Mouse (Mus musculus) midbrain, embryonic 16.5 days (tissue): Measurements from ENCODE around the gene Adipoq. TPM values are rescaled to one million over a fixed set of nuclear protein-coding genes. Genes with fewer than 3 reads are reported as not detected.

Experiments used
- ATAC-seq: fragments of 200-750 bp; cut with Nextera tagmentation; 2 replicates; pipeline ENCODE4 v1.8.0; 2017; ENCODE audit warnings: moderate TSS enrichment
- H3K27ac ChIP-seq: fragments of 300-500 bp; sonication (generic); 2 replicates; pipeline ENCODE4 v1.5.1; 2014; ENCODE audit warnings: mild to moderate bottlenecking, low read length, mixed read lengths
- H3K27me3 ChIP-seq: fragments of 300-500 bp; sonication (generic); 2 replicates; pipeline ENCODE4 v1.6.1; 2014; ENCODE audit warnings: low read depth, low read length, mixed read lengths; ENCODE audit not compliant: control insufficient read depth, insufficient read depth
- H3K36me3 ChIP-seq: fragments of 300-500 bp; sonication (generic); 2 replicates; pipeline ENCODE4 v1.6.1; 2014; ENCODE audit warnings: mild to moderate bottlenecking, low read length, moderate library complexity, mixed read lengths; ENCODE audit not compliant: control insufficient read depth, insufficient read depth
- H3K4me1 ChIP-seq: fragments of 300-500 bp; sonication (generic); 2 replicates; pipeline ENCODE4 v1.6.1; 2014; ENCODE audit warnings: mild to moderate bottlenecking, low read length, mixed read lengths; ENCODE audit not compliant: control insufficient read depth, insufficient read depth
- H3K4me2 ChIP-seq: fragments of 300-500 bp; sonication (generic); 2 replicates; pipeline ENCODE4 v1.6.1; 2014; ENCODE audit warnings: mild to moderate bottlenecking, low read length, mixed read lengths
- H3K4me3 ChIP-seq: fragments of 300-500 bp; sonication (generic); 2 replicates; pipeline ENCODE4 v1.5.1; 2014; ENCODE audit warnings: low read depth, mild to moderate bottlenecking, low read length, moderate library complexity, mixed read lengths
- H3K9ac ChIP-seq: fragments of 300-500 bp; sonication (generic); 2 replicates; pipeline ENCODE4 v1.6.1; 2014; ENCODE audit warnings: low read depth, low read length, mixed read lengths
- H3K9me3 ChIP-seq: fragments of 300-500 bp; sonication (generic); replicated peaks from 2 replicates; pipeline ENCODE4 v1.6.1; 2014; ENCODE audit warnings: mild to moderate bottlenecking, low read length, mixed read lengths; ENCODE audit not compliant: control insufficient read depth, poor library complexity, severe bottlenecking
- WGBS: fragments of 180-500 bp; shearing (Covaris S2); extraction: QIAGEN DNeasy Blood & Tissue Kit; methylation state at CpG from one replicate; pipeline ENCODE4 v1.1.7; 2014; 5-methylcytosine and 5-hydroxymethylcytosine counted together
- polyA plus RNA-seq: library from polyadenylated mRNA; unstranded; fragments of >200 nt; fragmentation: Nextera tagmentation; extraction: Ambion mirVana; gene quantifications from 2 replicates; pipeline ENCODE4 v1.2.1, GENCODE M21; 2015

Adipoq gene
- polyA plus RNA-seq, 1 experiment from 2014 or later, result not detected

DNA sequence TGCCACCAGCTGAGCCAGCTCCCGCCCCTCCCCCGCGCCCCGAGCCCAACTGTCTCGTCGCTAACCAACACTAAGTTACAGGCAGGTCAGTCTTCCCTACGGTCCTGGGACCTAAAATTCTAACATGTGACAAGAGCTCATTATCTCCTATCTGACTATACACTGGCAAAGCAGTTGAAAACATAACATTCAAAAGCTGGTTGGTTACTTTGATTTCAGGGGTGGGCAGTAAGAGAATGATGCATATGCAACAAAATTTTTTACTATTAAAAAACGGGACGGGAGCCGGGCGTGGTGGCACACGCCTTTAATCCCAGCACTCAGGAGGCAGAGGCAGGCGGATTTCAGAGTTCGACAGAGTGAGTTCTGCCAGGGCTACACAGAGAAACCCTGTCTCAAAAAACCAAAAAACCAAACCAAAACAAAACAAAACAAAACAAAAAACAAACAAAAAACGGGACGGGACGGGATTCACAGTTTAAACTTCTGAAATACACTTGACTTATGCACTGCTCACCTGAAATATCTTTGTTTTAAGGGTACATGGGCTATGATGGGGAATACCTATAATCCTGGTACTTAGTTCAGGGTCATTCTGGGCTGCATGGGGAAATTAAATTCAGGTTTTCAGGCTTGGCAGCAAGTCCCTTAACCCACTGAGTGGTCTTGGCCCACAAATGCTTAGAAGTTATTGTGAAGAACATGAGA is 43.1 kb upstream of the Adipoq start:
- ATAC-seq, result no peak
- Histone ChIP-seq H3K27me3 (peaks cover 6% of the 10 kb centered on the region; the same call in 1 of the 2 replicates), H3K4me1 (peaks cover 4% of the 10 kb centered on the region), H3K9me3 (no peaks in the 10 kb centered on the region), H3K27ac (no peak overlapping the region), H3K36me3 (no peaks in the 10 kb centered on the region), H3K4me3 (no peak overlapping the region), H3K4me2 (peak overlapping the region; percentile 29), H3K9ac (no peak overlapping the region; the same call in 1 of the 2 replicates)
- WGBS, result 44% methylated on average over 17 of the region's 17 CpGs

DNA sequence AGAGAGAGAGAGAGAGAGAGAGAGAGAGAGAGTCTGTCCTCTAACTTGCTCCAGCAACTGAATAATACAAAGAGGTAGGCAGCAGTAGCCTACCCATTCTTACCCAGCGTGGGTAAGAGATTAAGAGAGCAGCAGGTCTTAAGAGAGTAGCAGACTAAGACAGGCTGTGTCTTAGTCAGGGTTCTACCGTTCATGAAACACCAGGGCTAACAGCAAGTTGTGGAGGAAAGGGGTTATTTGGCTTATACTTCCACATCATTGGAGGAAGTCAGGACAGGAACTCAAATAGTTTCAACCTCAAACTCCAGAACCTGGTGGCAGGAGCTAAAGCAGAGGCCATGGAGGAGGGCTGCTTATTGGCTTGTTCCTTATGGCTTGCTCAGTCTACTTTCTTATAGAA is 42.5 kb upstream of the Adipoq start:
- no peak for ATAC-seq
- peaks cover 6% of the 10 kb centered on the region; the same call in 1 of the 2 replicates for H3K27me3 ChIP-seq

DNA sequence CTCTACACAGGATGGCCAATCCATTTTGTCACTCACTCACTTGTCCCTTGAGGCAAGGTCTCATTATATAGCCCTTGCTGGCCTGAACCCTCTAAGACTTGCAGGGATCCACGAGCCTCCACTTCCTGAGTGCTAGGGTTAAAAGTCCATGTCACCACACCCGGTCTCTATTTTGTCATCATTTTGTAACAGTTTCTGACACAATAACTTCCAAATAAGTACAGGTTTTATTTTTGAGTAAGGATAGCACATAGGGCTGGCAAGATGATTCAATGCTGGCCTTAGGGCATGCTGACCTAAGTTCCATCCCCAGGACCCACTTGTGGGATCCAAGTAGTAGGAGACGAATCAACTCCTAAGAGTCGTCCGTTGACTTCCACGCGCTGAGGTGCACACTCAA is 40.2 kb upstream of the Adipoq start:
- Histone ChIP-seq H3K4me3 (no peak overlapping the region), H3K9ac (no peak overlapping the region), H3K36me3 (peaks cover 4% of the 10 kb centered on the region), H3K27me3 (no peaks in the 10 kb centered on the region), H3K4me1 (peaks cover 18% of the 10 kb centered on the region), H3K4me2 (no peak overlapping the region), H3K27ac (no peak overlapping the region), H3K9me3 (no peaks in the 10 kb centered on the region)
- WGBS, result 78% methylated on average over 7 of the region's 7 CpGs
- no peak for ATAC-seq

More for the DNA sequence above, 42.5 kb upstream of the Adipoq start:
- Histone ChIP-seq H3K27ac (no peak overlapping the region), H3K9ac (no peak overlapping the region), H3K9me3 (no peaks in the 10 kb centered on the region), H3K4me1 (peaks cover 6% of the 10 kb centered on the region), H3K36me3 (no peaks in the 10 kb centered on the region), H3K4me2 (no peak overlapping the region), H3K4me3 (no peak overlapping the region)
- WGBS, result 40% methylated on average over 2 of the region's 2 CpGs

DNA sequence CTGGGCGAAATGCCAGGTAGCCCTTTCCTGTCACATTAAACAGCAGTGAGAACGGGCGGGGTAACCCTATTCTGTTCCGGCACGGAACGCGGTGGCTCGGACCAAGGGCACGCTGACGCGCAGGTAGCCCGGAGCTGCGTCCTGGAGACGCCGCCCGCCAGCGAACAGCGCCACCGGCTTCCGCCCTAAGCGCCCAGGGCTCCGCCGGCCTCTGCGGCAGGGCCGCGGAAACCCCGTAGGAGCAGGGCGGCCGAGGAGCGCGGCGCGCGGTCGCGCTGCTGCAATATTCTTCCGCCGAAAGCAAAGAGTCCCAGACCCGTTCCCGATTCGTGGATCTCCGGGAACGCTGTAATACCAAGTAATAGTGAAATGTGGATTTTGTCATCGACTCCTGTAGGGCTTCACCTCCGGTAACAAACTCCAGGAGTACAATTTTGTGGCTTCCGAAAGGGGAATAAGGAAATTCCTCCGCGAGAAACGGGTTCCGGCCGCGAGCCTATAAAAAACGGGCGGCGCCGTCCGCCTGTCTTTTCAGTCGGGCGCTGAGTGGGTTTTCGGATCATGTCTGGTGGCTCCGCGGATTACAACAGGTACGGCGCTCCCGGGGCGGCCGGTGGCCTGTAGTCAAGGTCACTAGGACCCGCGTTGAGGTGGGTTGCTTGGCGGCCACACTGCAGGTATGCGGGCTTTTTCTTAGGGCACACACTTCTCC is 38.9 kb upstream of the Adipoq start, which contains the start of gene Eif4a2:
TSS of gene Eif4a2 (plus strand) at position 214 of the 712 bp plus-strand sequence.
- Histone ChIP-seq H3K27me3 (no peaks in the 10 kb centered on the region), H3K4me1 (peaks cover 27% of the 10 kb centered on the region), H3K4me3 (peak within 1 kb of the TSS; percentile 93), H3K9ac (peak within 1 kb of the TSS; percentile 99), H3K9me3 (no peaks in the 10 kb centered on the region), H3K27ac (peak within 1 kb of the TSS; percentile 99), H3K4me2 (peak within 1 kb of the TSS; percentile 98), H3K36me3 (peaks cover 15% of the 10 kb centered on the region)
- peak; percentile 92 for ATAC-seq
- under 1% methylated on average over 69 of the region's 71 CpGs for WGBS

DNA sequence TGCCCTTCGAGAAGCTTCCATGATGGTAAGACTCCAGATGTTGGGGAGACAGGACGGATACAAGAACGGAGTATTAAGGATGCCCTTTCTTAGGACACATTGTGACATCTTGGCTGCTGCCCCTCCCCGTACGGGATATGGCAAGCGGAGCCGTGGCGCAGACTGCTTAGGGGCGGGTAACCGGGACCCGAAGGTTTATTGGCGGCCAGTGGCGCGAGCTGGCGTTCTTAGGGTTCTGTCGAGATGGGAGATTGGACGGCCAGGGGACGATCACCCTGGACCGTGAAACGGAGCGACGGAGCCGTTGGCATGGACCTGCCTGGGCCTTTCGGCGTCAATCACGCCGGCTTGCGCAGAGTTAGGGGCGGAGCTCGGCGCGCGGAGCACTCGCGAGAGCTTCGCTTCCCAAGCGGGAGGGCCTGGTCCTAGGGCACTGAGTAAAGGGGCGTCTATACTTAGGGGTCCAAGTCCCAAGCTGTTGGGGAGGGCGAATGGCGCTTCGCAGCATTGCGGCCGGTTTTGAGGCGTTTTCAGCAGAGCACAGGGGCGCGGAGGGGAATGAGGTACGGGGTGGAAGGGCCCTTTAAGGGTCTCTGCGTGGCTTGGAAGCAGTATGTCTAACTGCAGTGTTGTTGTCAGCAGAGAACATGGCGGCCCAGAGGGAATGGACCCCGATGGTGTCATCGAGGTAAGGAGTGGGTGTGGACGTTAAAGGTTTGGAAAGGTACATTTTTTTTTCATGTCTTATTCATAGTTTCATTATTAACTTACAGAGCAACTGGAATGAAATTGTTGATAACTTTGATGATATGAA is 38.2 kb upstream of the Adipoq start:
- WGBS, result under 1% methylated on average over 52 of the region's 52 CpGs
- Histone ChIP-seq H3K9me3 (no peaks in the 10 kb centered on the region), H3K4me1 (peaks cover 32% of the 10 kb centered on the region), H3K4me2 (peak overlapping the region; percentile 98), H3K9ac (peak overlapping the region; percentile 99), H3K27ac (peak overlapping the region; percentile 99), H3K4me3 (peak overlapping the region; percentile 93), H3K27me3 (no peaks in the 10 kb centered on the region), H3K36me3 (peaks cover 20% of the 10 kb centered on the region)
- ATAC-seq, result peak; percentile 92

DNA sequence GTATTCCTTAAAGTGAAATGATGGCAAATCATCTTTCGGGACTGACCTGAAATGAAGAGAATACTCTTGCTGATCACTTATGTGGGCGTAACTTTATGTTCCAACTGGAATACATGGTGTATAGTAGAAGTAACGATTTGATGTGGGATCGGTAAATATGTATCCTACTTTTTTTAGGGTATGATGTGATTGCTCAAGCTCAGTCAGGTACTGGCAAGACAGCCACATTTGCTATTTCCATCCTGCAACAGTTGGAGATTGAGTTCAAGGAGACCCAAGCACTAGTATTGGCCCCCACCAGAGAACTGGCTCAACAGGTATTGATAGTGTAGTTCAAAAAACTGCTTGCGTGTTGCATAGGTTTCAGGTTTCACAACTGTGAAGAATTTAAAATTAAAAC is 37.4 kb upstream of the Adipoq start:
- Histone ChIP-seq H3K4me1 (peaks cover 32% of the 10 kb centered on the region), H3K27me3 (no peaks in the 10 kb centered on the region), H3K36me3 (peaks cover 20% of the 10 kb centered on the region), H3K4me2 (peak overlapping the region; percentile 98), H3K9me3 (no peaks in the 10 kb centered on the region), H3K27ac (0 out of 2 replicates have a peak overlapping the region, but pooled peaks have one; percentile 11), H3K4me3 (peak overlapping the region; percentile 93), H3K9ac (peak overlapping the region; percentile 99)
- ATAC-seq, result no peak
- 3% methylated on average over 5 of the region's 5 CpGs for WGBS

DNA sequence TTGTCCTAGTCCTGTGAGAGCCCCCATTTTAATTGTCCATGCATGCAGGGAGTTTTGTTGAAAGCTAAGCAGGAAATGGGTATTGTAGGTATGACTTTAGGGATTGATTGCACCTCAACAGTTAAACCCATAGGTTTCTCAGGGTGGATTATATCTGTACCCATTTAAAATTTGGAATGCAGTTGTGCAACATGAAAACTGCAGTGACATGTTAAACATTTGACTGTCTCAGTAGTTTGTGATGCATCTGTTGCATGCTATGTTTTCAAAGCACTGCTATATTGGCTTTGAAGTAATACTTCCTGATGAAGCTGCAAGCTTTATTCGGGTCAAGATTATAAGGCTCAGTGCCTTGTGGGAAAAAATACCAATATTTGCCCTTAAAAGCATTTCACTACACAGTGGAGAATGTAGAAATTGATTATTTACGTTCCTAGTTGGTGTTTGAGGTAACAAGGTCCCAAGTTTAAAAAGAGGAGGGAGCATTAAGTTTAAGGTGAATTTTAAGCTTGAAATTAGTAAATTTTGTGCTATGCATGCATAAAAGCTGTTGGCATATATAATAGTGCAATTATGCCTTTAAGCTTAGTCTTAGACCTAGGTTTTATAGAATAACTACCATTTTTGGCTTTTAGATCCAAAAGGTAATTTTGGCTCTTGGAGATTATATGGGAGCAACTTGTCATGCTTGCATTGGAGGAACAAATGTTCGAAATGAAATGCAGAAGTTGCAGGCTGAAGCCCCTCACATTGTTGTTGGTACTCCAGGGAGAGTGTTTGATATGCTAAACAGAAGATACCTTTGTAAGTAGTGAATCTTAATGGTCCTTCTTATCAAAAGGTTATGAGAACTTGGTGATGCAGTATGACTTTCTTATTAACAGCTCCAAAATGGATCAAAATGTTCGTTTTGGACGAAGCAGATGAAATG is 36.7 kb upstream of the Adipoq start:
- H3K9ac ChIP-seq, result peak overlapping the region; percentile 99
- peak overlapping the region; percentile 98 for H3K4me2 ChIP-seq
- no peak overlapping the region for H3K27ac ChIP-seq
- no peaks in the 10 kb centered on the region for H3K9me3 ChIP-seq
- H3K4me1 ChIP-seq, result peaks cover 32% of the 10 kb centered on the region
- 57% methylated on average over 5 of the region's 5 CpGs for WGBS
- no peaks in the 10 kb centered on the region for H3K27me3 ChIP-seq
- ATAC-seq, result no peak
- H3K36me3 ChIP-seq, result peaks cover 25% of the 10 kb centered on the region
- H3K4me3 ChIP-seq, result peak overlapping the region; percentile 93

DNA sequence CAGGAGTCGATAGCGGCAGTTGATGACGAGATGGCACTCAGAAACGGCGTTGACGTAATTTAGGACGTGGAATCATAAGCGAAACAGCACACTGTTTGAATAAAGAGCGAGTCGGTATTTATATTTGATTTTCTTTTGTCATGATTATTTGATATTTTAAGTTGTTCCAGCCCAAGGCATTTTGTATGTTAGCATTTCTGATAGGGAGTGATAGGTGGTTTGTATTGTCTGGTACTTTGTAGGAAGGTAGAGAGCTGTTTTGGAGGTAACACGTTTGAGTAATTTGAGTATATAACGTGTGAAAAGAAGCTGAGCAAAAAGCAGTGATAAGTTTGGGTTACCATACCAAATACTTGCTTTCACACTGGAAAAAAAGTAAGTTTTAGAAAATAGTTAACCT is 34.0 kb upstream of the Adipoq start:
- peaks cover 32% of the 10 kb centered on the region for H3K4me1 ChIP-seq
- H3K27me3 ChIP-seq, result no peaks in the 10 kb centered on the region
- no peaks in the 10 kb centered on the region for H3K9me3 ChIP-seq
- H3K9ac ChIP-seq, result no peak overlapping the region
- ATAC-seq, result no peak
- H3K4me2 ChIP-seq, result no peak overlapping the region
- no peak overlapping the region for H3K4me3 ChIP-seq
- H3K36me3 ChIP-seq, result peaks cover 30% of the 10 kb centered on the region
- 81% methylated on average over 12 of the region's 12 CpGs for WGBS
- H3K27ac ChIP-seq, result no peak overlapping the region
